Mouse (Mus musculus) embryo, embryonic 11.5 days (tissue): ENCODE results near the gene Sox15.

ENCODE experiments used
- DNase-seq: peaks from one replicate; pipeline ENCODE4 v3.0.0-alpha.2; 2012; ENCODE audit warnings: low read depth, low spot score

Sox15 gene

GRCm38 (mm10) chr11:69679144-69679543, 24.0 kb downstream of the Sox15 start:
- no peak for DNase-seq

GRCm38 (mm10) chr11:69680136-69680855, 25.2 kb downstream of the Sox15 start:
- no peak for DNase-seq

- DNase-seq, result peak; percentile 94
Measured at GRCm38 (mm10) chr11:69681314-69682208, 26.4 kb downstream of the Sox15 start, which contains the start of gene Senp3. Senp3 (minus strand) TSS chr11:69682084.

- DNase-seq, result no peak
Measured at GRCm38 (mm10) chr11:69682209-69682839, 27.2 kb downstream of the Sox15 start.

- peak; percentile 88 for DNase-seq
Measured at GRCm38 (mm10) chr11:69682840-69683533, 27.9 kb downstream of the Sox15 start.

GRCm38 (mm10) chr11:69683576-69683975, 28.5 kb downstream of the Sox15 start:
- DNase-seq, result no peak

GRCm38 (mm10) chr11:69684128-69684745, 29.1 kb downstream of the Sox15 start:
- DNase-seq, result no peak

GRCm38 (mm10) chr11:69684936-69685335, 29.8 kb downstream of the Sox15 start:
- no peak for DNase-seq

GRCm38 (mm10) chr11:69685526-69686148, 30.5 kb downstream of the Sox15 start, which contains the start of gene Tnfsf13:
Tnfsf13 (minus strand) TSS chr11:69685784.
- DNase-seq, result no peak

GRCm38 (mm10) chr11:69686377-69686776, 31.3 kb downstream of the Sox15 start:
- no peak for DNase-seq

GRCm38 (mm10) chr11:69687061-69687460, 31.9 kb downstream of the Sox15 start:
- no peak for DNase-seq

- no peak for DNase-seq
Measured at GRCm38 (mm10) chr11:69689891-69690290, 34.8 kb downstream of the Sox15 start.

- no peak for DNase-seq
Measured at GRCm38 (mm10) chr11:69692196-69692811, 37.2 kb downstream of the Sox15 start.

- DNase-seq, result no peak
Measured at GRCm38 (mm10) chr11:69692863-69693262, 37.7 kb downstream of the Sox15 start.

- no peak for DNase-seq
Measured at GRCm38 (mm10) chr11:69693421-69693965, 38.4 kb downstream of the Sox15 start.

GRCm38 (mm10) chr11:69695046-69695360, 39.9 kb downstream of the Sox15 start:
- no peak for DNase-seq

- DNase-seq, result no peak
Measured at GRCm38 (mm10) chr11:69695361-69696181, 40.5 kb downstream of the Sox15 start, which contains the start of the genes Tnfsf12 and Tnfsfm13. Tnfsf12 (minus strand) TSS chr11:69695849. Tnfsfm13 (minus strand) TSS chr11:69696098.

GRCm38 (mm10) chr11:69697396-69697795, 42.3 kb downstream of the Sox15 start:
- no peak for DNase-seq

GRCm38 (mm10) chr11:69698574-69698973, 43.5 kb downstream of the Sox15 start:
- DNase-seq, result no peak
